Mouse (Mus musculus): ENCODE results near the gene Bnip2.

DNA sequence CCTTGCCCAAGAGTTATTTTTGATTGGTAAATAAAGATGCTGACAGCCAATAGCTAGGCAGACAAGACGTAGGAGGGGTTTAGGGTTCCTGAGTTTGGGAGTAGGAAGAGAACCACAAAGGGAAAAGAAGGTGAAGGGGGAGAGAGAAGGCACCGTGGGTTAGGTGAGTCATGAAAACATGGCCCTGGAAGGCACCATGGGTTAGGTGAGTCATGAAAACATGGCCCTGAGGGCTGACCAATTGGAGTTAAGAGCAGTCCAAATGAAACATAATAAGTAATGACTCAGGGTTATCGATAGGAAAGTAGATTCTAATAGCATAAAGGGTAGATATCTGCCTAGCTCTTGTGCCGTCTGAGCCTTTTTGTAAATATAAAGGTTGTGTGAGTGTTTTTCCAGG lies 39.6 kb upstream of the Bnip2 start:
- TF ChIP-seq CTCF (IDR thresholded peaks at IDR 0.05; ENCODE audit: low read depth) (no peak), EP300 (IDR thresholded peaks at IDR 0.05; ENCODE audit: low read depth) (no peak)
